Mouse (Mus musculus) megakaryocyte progenitor cell, adult 5-6 weeks (primary cell): Measurements from ENCODE around the gene Vac14. TPM values are rescaled to one million over a fixed set of nuclear protein-coding genes. Genes with fewer than 3 reads are reported as not detected.
"Not testable (repeated sequence)": the region's sequence is repeated elsewhere in the genome, so short reads cannot be mapped to it uniquely, and the experiment has no call there.

ENCODE experiments used
- ATAC-seq: replicated peaks from 2 replicates; pipeline ENCODE4 v1.8.0; 2016; ENCODE audit warnings: mild to moderate bottlenecking, moderate TSS enrichment, inconsistent platforms; ENCODE audit not compliant: poor library complexity
- total RNA-seq, 2 experiments: library from RNA; stranded (forward) in 1 of 2; stranded (reverse) in 1 of 2; fragments of 157-497, 149-512 nt in 1 of 2; fragments of 200-1000 nt in 1 of 2; gene quantifications; 2 replicates each; pipeline versions ENCODE4 v1.2.3 to v1.2.4; 2015 to 2017

Gene Vac14
- total RNA-seq, 2 experiments from 2014 or later, result 26.2 to 33.2 TPM

DNA sequence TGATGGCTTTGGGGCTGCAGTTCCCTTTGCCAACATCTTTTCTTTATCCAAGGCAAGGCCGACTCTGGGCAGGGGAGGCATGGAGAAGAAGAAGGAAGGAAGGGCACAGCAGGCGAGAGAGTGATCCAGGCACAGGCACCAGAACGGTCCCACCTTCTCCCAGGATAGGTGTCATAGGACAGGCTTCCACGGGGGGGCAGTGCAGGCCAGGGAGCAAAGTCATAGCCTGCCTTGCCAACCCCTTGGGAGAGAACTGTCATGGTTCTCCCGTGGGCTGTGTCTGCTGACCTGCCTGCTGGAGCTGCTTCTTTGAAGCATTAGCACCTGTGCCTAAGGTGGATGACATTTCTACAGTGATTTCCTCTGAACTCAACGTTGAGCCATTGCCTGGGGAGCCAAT, 27.7 kb downstream of the Vac14 start:
- ATAC-seq, result peak; percentile 95

GRCm38 (mm10) chr8:110648577-110648976, 30.2 kb downstream of the Vac14 start:
- ATAC-seq, result no peak

DNA sequence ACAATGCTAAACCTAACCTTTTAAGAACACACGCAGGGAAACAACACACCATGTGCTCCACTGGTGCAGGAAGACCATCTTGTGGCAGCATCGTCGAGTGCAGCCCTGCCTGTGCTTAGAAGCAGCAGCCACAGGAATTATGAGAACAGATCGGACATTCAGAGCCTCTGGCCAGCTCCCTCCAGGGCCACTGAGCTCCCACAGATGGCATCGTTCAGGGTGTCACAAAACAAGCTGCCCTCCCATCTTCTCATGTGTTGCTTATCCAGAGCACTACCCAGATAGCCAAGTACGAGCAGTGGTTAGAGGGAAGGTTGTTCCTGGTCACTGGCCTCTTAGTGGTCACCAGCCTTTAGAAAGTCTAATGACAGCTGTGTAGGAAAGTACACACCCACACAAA, 30.9 kb downstream of the Vac14 start:
- no peak for ATAC-seq

DNA sequence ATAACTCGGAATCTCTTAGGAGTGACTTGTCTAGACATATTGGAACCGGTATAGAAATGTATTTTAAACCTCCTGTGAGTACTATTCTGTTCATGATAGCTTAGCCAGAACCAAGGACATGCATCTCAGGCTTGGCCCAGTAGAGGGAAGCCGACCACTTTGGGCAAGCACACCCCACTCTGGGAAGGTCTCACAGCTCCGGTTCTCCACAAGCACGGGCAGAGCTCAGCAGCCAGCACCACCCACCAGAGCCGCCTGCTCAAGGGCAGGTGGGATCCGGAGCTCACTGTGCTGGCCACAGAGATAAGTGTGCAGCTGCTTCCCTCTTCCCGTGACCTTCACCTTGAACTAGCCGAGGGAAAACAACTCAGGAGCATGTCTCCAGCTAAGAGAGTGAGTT, 32.5 kb downstream of the Vac14 start:
- no peak for ATAC-seq

DNA sequence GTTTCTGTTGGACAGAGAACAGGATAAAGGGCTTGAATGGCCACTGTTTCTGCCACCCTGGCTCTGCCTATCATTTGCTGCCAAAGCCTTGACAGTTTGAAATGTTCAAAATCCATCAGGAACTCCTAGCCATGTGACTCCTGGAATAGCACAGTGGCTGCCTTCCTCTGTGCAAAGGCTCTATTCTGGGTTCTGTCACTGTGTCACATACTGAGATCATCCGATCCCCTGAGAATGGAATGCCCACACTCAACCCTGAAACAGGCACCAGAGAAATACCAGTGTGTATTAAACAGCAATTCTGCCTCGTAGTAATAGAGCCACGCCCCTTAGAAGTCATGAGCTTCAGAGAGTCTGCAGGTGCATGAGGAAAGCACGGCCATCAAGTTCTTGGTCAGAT, 33.5 kb downstream of the Vac14 start:
- no peak for ATAC-seq

- ATAC-seq, result no peak
Observed at GRCm38 (mm10) chr8:110654075-110655060, 36.0 kb downstream of the Vac14 start.

GRCm38 (mm10) chr8:110655827-110656226, 37.4 kb downstream of the Vac14 start:
- ATAC-seq, result no peak

DNA sequence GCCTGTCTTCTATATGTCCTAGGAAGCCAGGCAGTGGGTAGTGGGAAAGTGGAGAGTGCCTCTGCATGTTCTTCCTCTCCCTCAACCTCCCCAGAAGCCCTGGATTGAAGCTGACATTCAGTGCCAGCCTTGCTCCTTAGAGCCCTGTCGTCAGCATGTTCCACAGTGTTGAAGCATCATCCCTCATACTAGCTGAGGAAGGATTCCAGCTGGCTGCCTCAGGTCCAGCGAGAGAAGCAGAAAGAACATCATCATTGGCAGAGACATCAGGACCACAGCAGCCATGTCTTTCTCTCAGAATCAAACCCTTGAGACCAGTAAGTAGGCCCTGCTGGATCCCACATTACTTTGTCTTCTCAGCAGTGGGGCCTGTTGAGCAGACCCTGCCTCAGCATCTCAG, 39.3 kb downstream of the Vac14 start:
- no peak for ATAC-seq

DNA sequence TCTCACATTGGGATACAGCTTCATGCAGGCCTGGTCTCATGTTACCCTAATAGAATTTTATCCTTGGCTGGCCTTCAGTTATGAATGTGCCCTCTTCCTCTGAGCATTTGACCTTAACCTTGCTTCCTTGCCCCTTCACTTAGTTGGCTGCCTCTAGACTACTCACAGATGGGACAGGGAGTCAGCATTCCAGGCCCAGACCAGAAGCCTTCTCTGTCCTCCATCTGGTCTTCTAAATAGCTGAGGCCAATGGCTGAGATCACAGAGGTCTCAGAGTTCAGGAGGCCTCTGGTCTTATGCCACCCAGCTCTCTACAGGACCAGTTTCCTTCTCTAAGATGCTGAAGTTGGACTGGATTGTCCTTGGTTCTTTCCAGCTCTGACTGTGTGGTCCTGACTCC, 41.7 kb downstream of the Vac14 start:
- no peak for ATAC-seq

GRCm38 (mm10) chr8:110662545-110662944, 44.2 kb downstream of the Vac14 start:
- no peak for ATAC-seq

- ATAC-seq, result no peak
Observed at GRCm38 (mm10) chr8:110663015-110663742, 44.8 kb downstream of the Vac14 start.

DNA sequence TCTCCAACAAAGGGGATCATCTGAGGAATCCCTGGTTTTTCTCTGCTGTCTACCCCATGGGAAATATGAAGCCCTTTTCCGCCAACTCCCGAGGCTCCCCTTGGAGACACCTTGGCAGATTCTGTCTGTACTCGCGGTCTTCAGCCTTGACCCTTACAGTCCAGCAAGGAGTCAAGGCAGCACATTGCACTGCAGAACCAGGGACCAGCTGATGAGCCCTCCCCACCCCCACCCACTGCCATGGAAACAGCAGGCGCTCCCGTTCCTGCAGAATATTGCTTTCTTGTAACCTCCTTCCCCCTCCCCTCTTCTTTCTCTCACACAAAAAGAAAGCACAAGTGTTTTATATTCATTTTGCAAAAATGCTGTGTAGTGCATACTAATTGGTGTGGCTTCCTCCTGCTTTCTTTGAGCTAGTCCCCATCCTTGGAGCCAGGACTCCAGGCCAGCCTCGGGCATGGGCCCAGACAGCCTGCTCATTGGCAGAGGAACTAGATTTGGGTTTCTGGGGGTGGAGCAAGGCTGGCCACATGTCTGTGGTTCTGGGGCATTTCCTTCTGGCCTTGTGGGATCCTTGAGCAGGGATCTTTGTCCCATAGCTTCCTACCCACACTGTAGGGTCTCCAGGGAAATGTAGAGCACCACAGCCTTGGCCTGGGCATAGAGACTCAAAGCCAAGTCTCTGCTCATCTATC, 46.0 kb downstream of the Vac14 start:
- no peak for ATAC-seq

DNA sequence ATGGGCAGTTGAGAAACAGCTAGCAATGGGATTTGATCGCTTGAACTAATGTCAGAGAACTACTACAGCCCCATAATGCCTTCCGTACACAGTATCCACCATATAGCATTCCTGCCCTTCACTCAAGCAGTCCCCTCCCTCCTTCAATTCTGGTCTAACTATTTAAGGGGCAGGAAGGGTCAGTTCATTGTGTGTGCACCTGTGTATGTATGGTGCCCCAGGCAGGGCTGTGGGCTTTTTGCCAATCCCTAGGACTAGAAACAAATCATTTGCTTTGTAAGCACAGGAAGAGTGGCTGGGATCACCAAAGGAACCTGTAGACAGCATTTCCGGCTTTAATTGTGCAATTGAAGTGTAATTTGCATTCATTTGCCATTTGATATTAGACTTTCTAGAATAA, 46.6 kb downstream of the Vac14 start:
- no peak for ATAC-seq

DNA sequence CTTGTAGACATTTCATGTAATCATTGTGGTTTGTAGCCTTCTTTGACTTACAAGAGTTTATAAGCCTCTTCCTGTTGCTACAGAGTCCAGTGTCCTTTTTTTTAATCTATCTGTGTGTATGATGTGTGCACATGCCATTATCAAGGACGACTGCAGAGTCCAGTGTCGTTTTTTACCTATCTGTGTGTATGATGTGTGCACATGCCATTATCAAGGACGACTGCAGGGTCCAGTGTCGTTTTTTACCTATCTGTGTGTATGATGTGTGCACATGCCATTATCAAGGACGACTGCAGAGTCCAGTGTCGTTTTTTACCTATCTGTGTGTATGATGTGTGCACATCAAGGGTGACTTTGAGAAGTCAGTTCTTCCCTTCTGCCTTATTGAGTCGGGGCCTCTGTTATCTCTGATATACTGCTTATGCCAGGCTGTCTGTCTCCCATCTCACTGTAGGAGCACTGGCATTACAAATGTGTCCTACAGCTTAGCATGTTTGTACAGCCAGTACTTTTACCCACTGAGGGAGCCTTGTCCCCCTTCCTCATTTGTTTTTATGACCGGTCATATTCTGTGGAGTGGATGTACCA, 49.3 kb downstream of the Vac14 start:
- ATAC-seq, result not testable (repeated sequence)

GRCm38 (mm10) chr8:110669932-110670628, 51.7 kb downstream of the Vac14 start:
- no peak for ATAC-seq

DNA sequence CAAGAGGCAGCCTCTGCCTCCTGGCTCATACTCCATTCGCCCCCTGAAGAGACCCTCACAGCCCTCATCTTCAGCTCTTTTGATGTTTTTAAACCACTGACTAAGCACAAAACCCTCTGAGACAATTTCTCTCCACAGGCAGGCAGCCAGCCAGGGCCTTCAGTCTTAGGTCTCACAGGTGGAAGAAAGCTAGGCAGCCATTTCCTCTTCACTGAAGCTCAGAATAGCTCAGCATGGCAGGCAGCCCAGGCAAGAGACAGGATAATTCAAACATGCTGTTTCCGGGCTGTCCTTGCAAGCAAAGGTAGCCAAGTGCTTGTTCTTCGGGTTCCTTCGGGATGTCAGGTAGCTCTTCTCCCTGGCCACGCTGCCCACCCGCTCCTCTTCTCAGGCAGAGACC, 52.9 kb downstream of the Vac14 start:
- no peak for ATAC-seq

DNA sequence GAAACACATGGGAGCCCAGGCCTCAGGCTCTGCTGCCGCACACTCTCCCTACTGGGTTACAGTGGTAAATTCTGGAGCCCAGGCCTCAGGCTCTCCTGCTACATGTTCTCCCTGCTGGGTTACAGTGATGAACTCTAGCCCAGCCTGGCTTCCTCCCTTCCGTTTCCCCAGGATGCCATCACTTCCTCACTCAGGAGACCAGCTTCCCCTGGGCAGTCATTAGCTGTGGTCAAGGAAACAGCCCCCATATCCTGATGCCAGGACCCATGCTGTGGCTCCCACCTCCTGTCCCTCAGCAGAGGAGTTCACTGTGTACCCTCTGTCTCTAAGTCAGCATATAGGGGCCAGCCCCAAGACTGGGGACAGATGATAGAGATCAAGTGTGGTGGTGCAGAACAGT, 53.7 kb downstream of the Vac14 start:
- no peak for ATAC-seq

DNA sequence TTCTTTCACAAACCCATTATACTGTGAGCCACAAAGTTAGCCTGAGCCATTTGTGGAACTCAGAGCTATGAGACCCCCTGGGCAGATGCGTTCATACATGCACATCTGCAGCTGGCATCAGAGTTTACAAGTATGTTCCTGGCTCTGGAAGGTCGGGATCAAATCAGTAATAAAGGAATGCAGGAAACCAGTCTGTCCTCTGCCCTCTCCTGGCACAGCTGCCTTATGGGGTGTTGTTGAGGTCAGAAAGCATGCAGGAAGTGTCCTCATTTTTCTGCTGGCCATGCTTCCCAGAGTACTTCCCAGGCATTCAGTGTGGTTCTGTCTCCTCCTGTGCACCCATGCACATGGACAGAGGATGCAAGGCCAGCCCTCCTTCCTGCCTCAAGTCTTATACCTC, 54.8 kb downstream of the Vac14 start:
- no peak for ATAC-seq

GRCm38 (mm10) chr8:110674589-110674988, 56.2 kb downstream of the Vac14 start:
- no peak for ATAC-seq

GRCm38 (mm10) chr8:110676702-110677101, 58.3 kb downstream of the Vac14 start:
- no peak for ATAC-seq
